Mouse (Mus musculus) yolk sac, embryonic 10.5 days (tissue): ENCODE results near the gene Arsa.

Experiments
- DNase-seq: peaks from one replicate; pipeline ENCODE4 v3.0.0-alpha.2; 2017; ENCODE audit warnings: low spot score

Gene Arsa

GRCm38 (mm10) chr15:89477091-89477491 is at the start of gene Arsa:
Gene Arsa, minus strand, starts transcription at chr15:89477425.
- no peak for DNase-seq

DNA sequence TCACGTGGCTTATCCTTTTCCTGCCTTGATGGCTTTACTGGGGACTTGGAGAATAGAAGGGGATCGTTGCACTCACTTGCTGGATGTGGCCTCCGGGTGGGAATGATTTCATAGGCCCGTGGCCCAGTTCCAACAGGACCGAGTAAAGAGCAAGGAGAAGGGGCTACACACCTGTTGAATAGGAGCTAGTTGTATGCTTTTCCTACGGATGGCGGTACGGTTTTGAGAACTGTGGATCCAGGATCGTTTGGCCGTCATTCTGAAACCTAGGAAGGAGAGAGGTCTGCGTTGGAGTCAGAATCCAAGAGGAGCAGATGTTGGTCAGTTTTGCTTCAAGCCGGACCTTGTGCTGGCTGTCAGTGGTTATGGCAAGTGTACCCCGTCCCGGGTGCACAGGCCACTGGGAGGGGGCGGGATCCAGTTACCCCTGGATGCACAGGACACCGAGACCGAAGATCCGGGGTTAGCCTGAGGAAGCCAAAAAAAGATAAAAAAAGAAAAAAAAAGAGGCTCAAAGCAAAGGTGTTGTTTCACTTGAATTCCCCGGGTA is 49.6 kb upstream of the Arsa start:
- no peak for DNase-seq

DNA sequence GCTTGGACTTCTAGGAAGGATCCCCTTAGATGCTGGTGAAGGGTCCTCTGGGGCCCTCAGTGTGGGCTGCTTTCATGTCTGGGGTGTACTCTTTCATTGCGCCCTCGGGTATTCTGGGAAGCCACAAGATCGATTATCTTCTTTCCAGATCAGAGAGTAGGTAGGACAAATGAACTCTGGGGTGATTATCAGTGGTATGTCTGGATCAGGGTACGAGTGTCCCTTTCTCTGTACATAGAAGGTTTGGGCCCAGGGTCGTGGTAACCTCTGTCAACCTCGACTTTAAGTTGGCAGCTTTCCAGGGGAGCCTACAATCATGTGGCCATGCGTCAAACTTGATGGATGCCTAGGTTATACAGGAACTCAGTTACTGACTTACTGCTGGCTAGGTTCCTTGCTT is 48.7 kb upstream of the Arsa start:
- DNase-seq: no peak

GRCm38 (mm10) chr15:89525464-89525863 is 48.2 kb upstream of the Arsa start:
- no peak for DNase-seq

- DNase-seq: no peak
Measured at GRCm38 (mm10) chr15:89524611-89525415, 47.6 kb upstream of the Arsa start.

- no peak for DNase-seq
Measured at GRCm38 (mm10) chr15:89524001-89524571, 46.9 kb upstream of the Arsa start.

DNA sequence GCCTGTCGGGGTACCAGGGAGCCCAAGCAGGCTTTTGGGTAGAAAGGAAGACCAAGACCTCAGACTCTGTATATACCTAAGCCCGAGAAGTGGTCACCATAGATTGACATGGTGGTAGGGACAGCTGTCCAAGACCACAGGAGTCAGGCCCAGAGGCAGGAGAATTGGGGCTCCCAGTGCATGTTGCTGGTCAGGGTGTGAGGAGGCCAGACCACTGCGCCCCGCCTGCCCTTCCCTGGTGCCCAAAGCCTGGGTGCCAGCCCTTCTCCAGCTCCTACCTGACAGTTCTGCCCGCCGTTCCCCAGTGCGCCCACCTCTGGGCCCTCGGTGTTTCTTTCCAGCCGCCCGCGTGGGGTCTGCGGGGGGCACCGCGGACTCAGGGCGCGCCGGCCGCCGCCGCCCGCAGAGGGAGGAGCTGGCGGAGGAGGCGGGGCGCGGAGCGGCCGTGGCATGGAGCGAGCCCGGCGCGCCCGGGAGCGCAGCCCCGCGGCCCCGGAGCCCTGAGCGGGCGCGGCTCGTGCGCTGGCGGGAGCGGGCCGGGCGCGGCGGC is 46.1 kb upstream of the Arsa start:
- DNase-seq: no peak

- no peak for DNase-seq
Measured at GRCm38 (mm10) chr15:89522566-89523282, 45.5 kb upstream of the Arsa start.

GRCm38 (mm10) chr15:89521951-89522350 is 44.7 kb upstream of the Arsa start:
- DNase-seq: no peak

DNA sequence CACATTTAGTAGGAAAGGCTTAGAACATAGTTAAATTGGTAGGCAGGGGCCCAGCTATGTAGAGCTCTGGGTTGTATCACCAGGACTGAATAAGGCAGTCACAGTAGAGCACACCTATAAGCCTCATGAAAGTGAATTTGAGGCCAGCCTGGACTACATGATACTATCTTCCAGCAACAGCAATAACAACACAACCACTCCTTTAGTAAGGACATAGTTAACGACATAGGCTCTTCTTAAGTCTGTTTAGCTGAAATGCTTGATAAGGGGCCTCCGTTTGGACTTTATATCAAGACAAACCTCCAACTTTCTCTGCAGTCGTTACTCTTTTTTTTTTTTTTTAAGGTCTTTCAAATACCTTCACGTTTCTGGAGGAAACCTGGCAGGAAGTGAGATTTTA is 35.5 kb upstream of the Arsa start:
- no peak for DNase-seq

DNA sequence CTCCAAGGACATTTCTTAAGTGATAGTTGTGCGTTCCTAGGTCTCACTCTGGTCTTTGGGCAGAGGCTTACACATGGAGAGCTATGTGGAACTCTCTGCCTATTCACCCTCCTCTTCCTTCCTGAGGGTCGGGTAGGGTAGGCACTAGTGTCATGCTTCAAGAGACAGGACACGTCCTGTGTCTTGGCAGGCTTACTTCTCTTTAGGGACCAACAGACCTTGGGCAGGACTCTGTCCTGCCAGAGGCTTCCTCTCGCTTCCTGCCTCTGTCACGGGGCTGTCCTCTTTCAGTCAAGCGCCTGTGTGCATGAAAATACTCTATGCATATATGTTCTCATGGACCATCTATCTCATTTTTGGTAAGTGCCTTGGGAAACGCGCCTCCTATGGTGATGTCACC is 30.5 kb upstream of the Arsa start:
- DNase-seq: no peak

DNA sequence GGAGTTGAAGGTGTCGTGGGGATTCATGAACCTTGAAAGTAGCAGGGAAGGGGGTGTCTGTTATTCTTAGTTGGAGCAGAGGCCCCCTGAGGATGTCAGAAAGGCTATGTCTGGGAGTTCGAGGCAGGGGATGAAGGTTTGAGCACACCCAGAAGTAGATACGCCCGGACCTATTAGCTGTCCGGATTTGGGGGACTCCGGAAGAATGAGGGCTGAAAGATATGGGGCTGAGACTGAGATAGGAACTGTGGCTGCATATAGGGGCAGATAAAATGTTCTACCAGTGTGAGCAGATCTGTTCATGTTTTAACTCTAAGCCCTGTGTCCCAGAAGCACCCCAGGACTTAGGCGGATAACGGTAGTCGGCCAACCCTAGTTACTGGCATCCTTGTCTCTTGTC is 27.6 kb upstream of the Arsa start:
- DNase-seq: no peak

DNA sequence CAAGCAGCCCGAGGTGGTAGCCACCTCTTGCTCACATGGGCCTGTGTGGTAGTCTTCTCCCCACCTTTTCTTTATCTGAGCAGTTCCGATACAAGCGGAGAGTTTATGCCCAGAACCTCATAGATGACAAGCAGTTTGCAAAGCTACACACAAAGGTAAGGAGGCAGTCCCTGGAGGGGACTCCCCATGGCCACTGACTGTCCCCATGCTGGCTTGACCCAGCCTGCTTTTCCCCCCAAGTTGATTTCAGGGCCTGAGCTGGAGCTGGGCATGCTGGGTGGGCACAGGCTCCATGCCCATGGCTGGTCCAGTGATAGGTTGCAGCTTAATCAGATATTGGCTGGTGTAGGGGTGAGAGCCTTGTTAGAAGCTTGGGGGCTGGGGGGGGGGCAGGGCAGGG is 24.1 kb upstream of the Arsa start:
- no peak for DNase-seq

- DNase-seq: peak; percentile 70
Measured at GRCm38 (mm10) chr15:89500221-89500791, 23.1 kb upstream of the Arsa start.

DNA sequence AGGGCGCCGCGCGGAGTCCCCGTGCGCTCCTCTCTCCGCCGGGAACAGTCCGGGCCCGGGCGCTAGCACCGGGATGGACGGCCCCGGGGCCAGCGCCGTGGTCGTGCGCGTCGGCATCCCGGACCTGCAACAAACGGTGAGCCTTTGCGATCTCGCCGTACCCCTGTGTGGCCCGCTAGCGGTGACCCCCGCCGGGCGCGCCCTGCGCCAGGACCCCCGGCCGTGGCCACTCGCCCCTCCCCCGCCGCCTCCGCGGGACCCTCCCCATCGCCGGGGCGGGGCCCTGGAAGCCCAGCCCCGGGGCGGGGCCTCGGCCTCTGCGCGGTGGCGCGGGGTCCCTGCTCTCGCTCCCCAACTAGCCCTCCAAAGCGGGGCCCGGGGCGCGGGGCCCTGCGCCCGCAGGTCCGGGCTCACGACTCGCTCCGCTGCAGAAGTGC is 22.6 kb upstream of the Arsa start:
- peak; percentile 55 for DNase-seq

DNA sequence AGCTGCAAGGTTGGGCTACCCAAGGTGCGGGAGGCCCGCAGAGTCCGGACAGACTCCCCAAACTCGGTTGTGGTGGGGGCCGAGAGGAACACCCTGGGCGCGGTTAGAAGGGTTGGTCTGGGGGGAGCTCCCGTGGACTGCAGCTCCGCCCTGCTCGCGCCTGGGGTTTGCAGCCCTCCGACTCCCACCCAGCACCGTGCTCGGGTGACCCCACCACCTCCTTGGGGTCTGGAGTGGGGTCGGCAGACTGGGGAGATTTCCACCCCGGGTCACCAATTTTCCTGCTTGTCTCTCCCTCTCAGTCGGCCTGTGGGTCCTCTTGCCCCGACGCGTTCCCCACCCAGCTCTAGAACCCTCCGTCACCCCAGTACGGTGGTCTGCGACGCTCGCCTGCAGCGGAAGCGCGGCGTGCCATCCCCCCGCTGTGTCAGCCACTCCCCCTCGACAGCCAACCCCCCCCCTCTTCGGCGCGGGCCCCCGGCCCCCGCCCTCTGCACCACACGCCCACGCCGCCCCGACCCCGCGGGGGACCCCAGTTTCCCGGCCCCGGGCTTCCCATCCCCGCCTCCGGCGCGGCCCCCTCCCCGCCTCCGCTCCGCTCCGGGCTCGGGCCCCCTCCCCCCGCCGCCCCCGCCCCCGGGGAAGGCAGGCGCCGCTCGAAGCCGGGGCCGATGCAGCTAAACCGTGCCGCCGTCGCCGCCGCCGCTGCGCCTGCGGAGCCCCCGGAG is 21.9 kb upstream of the Arsa start, which contains the start of gene Shank3:
Gene Shank3, plus strand, starts transcription at position 663 of the 728 bp plus-strand sequence.
- peak; percentile 16 for DNase-seq

- no peak for DNase-seq
Measured at GRCm38 (mm10) chr15:89498049-89498960, 21.1 kb upstream of the Arsa start.

GRCm38 (mm10) chr15:89497391-89498048 is 20.3 kb upstream of the Arsa start:
- peak; percentile 37 for DNase-seq

DNA sequence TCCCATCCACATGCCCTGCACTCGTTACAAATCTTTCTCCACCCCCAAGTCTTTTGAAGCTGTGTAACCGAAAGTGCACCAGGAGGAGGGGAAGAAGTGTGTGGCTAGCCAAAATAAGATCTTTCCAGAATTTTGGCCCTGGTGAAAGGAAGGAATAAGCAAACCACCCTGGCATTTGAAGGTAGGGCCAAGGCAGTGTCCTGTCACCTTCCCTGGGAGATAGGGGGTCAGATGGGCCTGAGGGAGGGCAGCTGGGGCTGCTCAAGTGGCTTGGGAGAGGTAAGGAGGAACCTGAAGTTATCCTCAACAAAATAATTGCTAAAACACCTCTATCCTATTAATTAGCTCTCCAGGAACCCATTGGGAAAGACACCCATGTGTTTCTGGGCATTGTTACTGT is 19.6 kb upstream of the Arsa start:
- no peak for DNase-seq

- DNase-seq: no peak
Measured at GRCm38 (mm10) chr15:89496131-89496530, 18.9 kb upstream of the Arsa start.
